Mouse (Mus musculus) neural tube, embryonic 11.5 days (tissue): ENCODE measurements around the gene Asb17. TPM values are rescaled to one million over a fixed set of nuclear protein-coding genes. Genes with fewer than 3 reads are reported as not detected.

Experiments
- ATAC-seq: fragments of 200-750 bp; cut with Nextera tagmentation; 2 replicates; pipeline ENCODE4 v1.8.0; 2017; ENCODE audit warnings: moderate number of reproducible peaks, mild to moderate bottlenecking, moderate TSS enrichment, moderate library complexity; ENCODE audit not compliant: insufficient read depth, low FRiP score, low TSS enrichment
- DNase-seq: peaks from one replicate; pipeline ENCODE4 v3.0.0-alpha.2; 2015; ENCODE audit warnings: low spot score
- H3K27ac ChIP-seq: fragments of 300-500 bp; sonication (generic); 2 replicates; pipeline ENCODE4 v1.5.1; 2014; ENCODE audit warnings: low read depth, mild to moderate bottlenecking, low read length
- H3K27me3 ChIP-seq: fragments of 300-500 bp; sonication (generic); 2 replicates; pipeline ENCODE4 v1.6.1; 2014; ENCODE audit warnings: mild to moderate bottlenecking, low read length, mixed read lengths; ENCODE audit not compliant: control insufficient read depth, insufficient read depth
- H3K36me3 ChIP-seq: fragments of 300-500 bp; sonication (generic); 2 replicates; pipeline ENCODE4 v1.6.1; 2014; ENCODE audit warnings: mild to moderate bottlenecking, low read length, moderate library complexity, mixed read lengths; ENCODE audit not compliant: control insufficient read depth, insufficient read depth
- H3K4me1 ChIP-seq: fragments of 300-500 bp; sonication (generic); 2 replicates; pipeline ENCODE4 v1.6.1; 2014; ENCODE audit warnings: low read length, mixed read lengths; ENCODE audit not compliant: control insufficient read depth, insufficient read depth
- H3K4me2 ChIP-seq: fragments of 300-500 bp; sonication (generic); 2 replicates; pipeline ENCODE4 v1.6.1; 2014; ENCODE audit warnings: low read depth, mild to moderate bottlenecking, moderate library complexity
- H3K4me3 ChIP-seq: fragments of 300-500 bp; sonication (generic); 2 replicates; pipeline ENCODE4 v1.5.1; 2014; ENCODE audit warnings: low read depth, low read length
- H3K9ac ChIP-seq: fragments of 300-500 bp; sonication (generic); 2 replicates; pipeline ENCODE4 v1.6.1; 2014; ENCODE audit warnings: mild to moderate bottlenecking, low read length
- H3K9me3 ChIP-seq: fragments of 300-500 bp; sonication (generic); 2 replicates; pipeline ENCODE4 v1.6.1; 2016; ENCODE audit warnings: low read length; ENCODE audit not compliant: control insufficient read depth
- WGBS: fragments of 180-500 bp; shearing (Covaris S2); extraction: QIAGEN DNeasy Blood & Tissue Kit; methylation state at CpG from one replicate; pipeline ENCODE4 v1.1.7; 2014; 5-methylcytosine and 5-hydroxymethylcytosine counted together
- polyA plus RNA-seq: library from polyadenylated mRNA; unstranded; fragments of >200 nt; fragmentation: Nextera tagmentation; extraction: Ambion mirVana; gene quantifications from 2 replicates; pipeline ENCODE4 v1.2.1, GENCODE M21; 2014

Asb17 gene
- polyA plus RNA-seq, 1 experiment from 2014 or later = 0.44 TPM

- H3K9me3 ChIP-seq = no peaks in the 10 kb centered on the region
- H3K4me3 ChIP-seq = no peak overlapping the region
- H3K9ac ChIP-seq = no peak overlapping the region
- H3K27me3 ChIP-seq = no peaks in the 10 kb centered on the region
- peaks cover 4% of the 10 kb centered on the region; the same call in 1 of the 2 replicates for H3K4me1 ChIP-seq
- WGBS = 86% methylated on average over 9 of the region's 9 CpGs
- ATAC-seq (no peak), DNase-seq (no peak)
- H3K36me3 ChIP-seq = no peaks in the 10 kb centered on the region
- H3K4me2 ChIP-seq = no peak overlapping the region
- no peak overlapping the region for H3K27ac ChIP-seq
Measured at GRCm38 (mm10) chr3:153807444-153808149, 36.4 kb upstream of the Asb17 start.

- no peaks in the 10 kb centered on the region for H3K9me3 ChIP-seq
- no peak for ATAC-seq
- WGBS = 68% methylated on average over 13 of the region's 13 CpGs
- H3K27me3 ChIP-seq = no peaks in the 10 kb centered on the region
- peaks cover 4% of the 10 kb centered on the region; the same call in 1 of the 2 replicates for H3K4me1 ChIP-seq
- no peak overlapping the region for H3K27ac ChIP-seq
- no peak overlapping the region for H3K9ac ChIP-seq
- no peaks in the 10 kb centered on the region for H3K36me3 ChIP-seq
- H3K4me3 ChIP-seq = no peak overlapping the region
- no peak for DNase-seq
- no peak overlapping the region for H3K4me2 ChIP-seq
Measured at GRCm38 (mm10) chr3:153808406-153808805, 35.6 kb upstream of the Asb17 start.

- H3K4me1 ChIP-seq = no peaks in the 10 kb centered on the region
- no peak overlapping the region for H3K27ac ChIP-seq
- no peaks in the 10 kb centered on the region for H3K9me3 ChIP-seq
- no peak for ATAC-seq
- H3K27me3 ChIP-seq = no peaks in the 10 kb centered on the region
- WGBS = 83% methylated on average over 8 of the region's 8 CpGs
- no peak overlapping the region for H3K9ac ChIP-seq
- no peak overlapping the region for H3K4me3 ChIP-seq
- H3K4me2 ChIP-seq = no peak overlapping the region
- DNase-seq = no peak
- H3K36me3 ChIP-seq = no peaks in the 10 kb centered on the region
Measured at GRCm38 (mm10) chr3:153814026-153814425, 30.0 kb upstream of the Asb17 start.

GRCm38 (mm10) chr3:153817376-153817890 is 26.6 kb upstream of the Asb17 start:
- ATAC-seq = no peak
- 80% methylated on average over 9 of the region's 9 CpGs for WGBS
- Histone ChIP-seq H3K27ac (no peak overlapping the region), H3K4me2 (no peak overlapping the region), H3K27me3 (no peaks in the 10 kb centered on the region), H3K9me3 (no peaks in the 10 kb centered on the region), H3K36me3 (no peaks in the 10 kb centered on the region), H3K4me3 (no peak overlapping the region), H3K4me1 (no peaks in the 10 kb centered on the region), H3K9ac (no peak overlapping the region)
- no peak for DNase-seq

- H3K27me3 ChIP-seq = no peaks in the 10 kb centered on the region
- DNase-seq (no peak), ATAC-seq (no peak)
- H3K4me3 ChIP-seq = no peak overlapping the region
- no peak overlapping the region for H3K4me2 ChIP-seq
- H3K27ac ChIP-seq = no peak overlapping the region
- H3K4me1 ChIP-seq = no peaks in the 10 kb centered on the region
- no peaks in the 10 kb centered on the region for H3K36me3 ChIP-seq
- H3K9ac ChIP-seq = no peak overlapping the region
- H3K9me3 ChIP-seq = no peaks in the 10 kb centered on the region
- WGBS = 94% methylated on average over 3 of the region's 3 CpGs
Measured at GRCm38 (mm10) chr3:153818723-153819122, 25.3 kb upstream of the Asb17 start.

GRCm38 (mm10) chr3:153819438-153819837 is 24.6 kb upstream of the Asb17 start:
- 83% methylated on average over 9 of the region's 9 CpGs for WGBS
- ATAC-seq = no peak

GRCm38 (mm10) chr3:153823671-153824515 is 20.1 kb upstream of the Asb17 start:
- WGBS = 80% methylated on average over 11 of the region's 11 CpGs
- Histone ChIP-seq H3K9ac (no peak overlapping the region), H3K36me3 (no peaks in the 10 kb centered on the region), H3K4me3 (no peak overlapping the region), H3K27me3 (no peaks in the 10 kb centered on the region), H3K27ac (no peak overlapping the region), H3K4me2 (no peak overlapping the region), H3K9me3 (no peaks in the 10 kb centered on the region), H3K4me1 (no peaks in the 10 kb centered on the region)
- ATAC-seq (no peak), DNase-seq (no peak)

More at GRCm38 (mm10) chr3:153819438-153819837, 24.6 kb upstream of the Asb17 start:
- Histone ChIP-seq H3K4me1 (no peaks in the 10 kb centered on the region), H3K4me2 (no peak overlapping the region), H3K4me3 (no peak overlapping the region), H3K27me3 (no peaks in the 10 kb centered on the region), H3K9ac (no peak overlapping the region), H3K9me3 (no peaks in the 10 kb centered on the region), H3K36me3 (no peaks in the 10 kb centered on the region), H3K27ac (no peak overlapping the region)
- DNase-seq = peak; percentile 40

GRCm38 (mm10) chr3:153825197-153825596 is 18.8 kb upstream of the Asb17 start:
- H3K9me3 ChIP-seq = no peaks in the 10 kb centered on the region
- ATAC-seq (no peak), DNase-seq (no peak)
- no peaks in the 10 kb centered on the region for H3K4me1 ChIP-seq
- H3K36me3 ChIP-seq = no peaks in the 10 kb centered on the region
- no peak overlapping the region for H3K4me3 ChIP-seq
- WGBS = 92% methylated on average over 10 of the region's 10 CpGs
- no peak overlapping the region for H3K9ac ChIP-seq
- no peak overlapping the region for H3K4me2 ChIP-seq
- no peak overlapping the region for H3K27ac ChIP-seq
- H3K27me3 ChIP-seq = no peaks in the 10 kb centered on the region
